Mouse (Mus musculus) kidney, postnatal 0 days (tissue): ENCODE results near the gene Flt3. TPM values are rescaled to one million over a fixed set of nuclear protein-coding genes. Genes with fewer than 3 reads are reported as not detected.
A peak's percentile ranks its signal among the peaks of the same experiment; 100 is the strongest.

Source experiments
- ATAC-seq: fragments of 200-750 bp; cut with Nextera tagmentation; replicated peaks from 2 replicates; pipeline ENCODE4 v1.8.0; 2017; ENCODE audit warnings: low read depth, moderate number of reproducible peaks, moderate TSS enrichment, moderate library complexity; ENCODE audit not compliant: low FRiP score
- DNase-seq: peaks from one replicate; pipeline ENCODE4 v3.0.0-alpha.2; 2016; ENCODE audit warnings: low spot score
- H3K27ac ChIP-seq: fragments of 300-500 bp; sonication (generic); 2 replicates; pipeline ENCODE4 v1.5.1; 2014; ENCODE audit warnings: mild to moderate bottlenecking
- H3K27me3 ChIP-seq: fragments of 300-500 bp; sonication (generic); 2 replicates; pipeline ENCODE4 v1.6.1; 2014; ENCODE audit warnings: low read length, mixed read lengths; ENCODE audit not compliant: insufficient read depth
- H3K36me3 ChIP-seq: fragments of 300-500 bp; sonication (generic); 2 replicates; pipeline ENCODE4 v1.6.1; 2014; ENCODE audit warnings: low read length, mixed read lengths; ENCODE audit not compliant: insufficient read depth
- H3K4me1 ChIP-seq: fragments of 300-500 bp; sonication (generic); replicated peaks from 2 replicates; pipeline ENCODE4 v1.6.1; 2014; ENCODE audit warnings: antibody characterized with exemption, low read length, mixed read lengths; ENCODE audit not compliant: insufficient read depth
- H3K4me2 ChIP-seq: fragments of 300-500 bp; sonication (generic); 2 replicates; pipeline ENCODE4 v1.6.1; 2014; ENCODE audit warnings: mild to moderate bottlenecking, low read length, moderate library complexity, mixed read lengths
- H3K4me3 ChIP-seq: fragments of 300-500 bp; sonication (generic); replicated peaks from 2 replicates; pipeline ENCODE4 v1.5.1; 2014; ENCODE audit warnings: low read depth, low read length
- H3K9ac ChIP-seq: fragments of 300-500 bp; sonication (generic); 2 replicates; pipeline ENCODE4 v1.6.1; 2014; ENCODE audit warnings: low read depth, low read length
- H3K9me3 ChIP-seq: fragments of 300-500 bp; sonication (generic); replicated peaks from 2 replicates; pipeline ENCODE4 v1.6.1; 2016; ENCODE audit warnings: low read length, inconsistent platforms, mixed read lengths
- CTCF ChIP-seq: IDR thresholded peaks from 2 replicates; pipeline ENCODE4 v1.5.1; 2016; ENCODE audit warnings: antibody characterized with exemption, low read depth, mild to moderate bottlenecking, moderate library complexity
- WGBS: fragments of 180-500 bp; shearing (Covaris S2); extraction: QIAGEN DNeasy Blood & Tissue Kit; methylation state at CpG from one replicate; pipeline ENCODE4 v1.1.7; 2014; 5-methylcytosine and 5-hydroxymethylcytosine counted together
- polyA plus RNA-seq: library from polyadenylated mRNA; unstranded; fragments of >200 nt; fragmentation: Nextera tagmentation; extraction: Ambion mirVana; gene quantifications from 2 replicates; pipeline ENCODE4 v1.2.1, GENCODE M21; 2015

Gene Flt3
- polyA plus RNA-seq, 1 experiment from 2014 or later = 0.08 TPM

DNA sequence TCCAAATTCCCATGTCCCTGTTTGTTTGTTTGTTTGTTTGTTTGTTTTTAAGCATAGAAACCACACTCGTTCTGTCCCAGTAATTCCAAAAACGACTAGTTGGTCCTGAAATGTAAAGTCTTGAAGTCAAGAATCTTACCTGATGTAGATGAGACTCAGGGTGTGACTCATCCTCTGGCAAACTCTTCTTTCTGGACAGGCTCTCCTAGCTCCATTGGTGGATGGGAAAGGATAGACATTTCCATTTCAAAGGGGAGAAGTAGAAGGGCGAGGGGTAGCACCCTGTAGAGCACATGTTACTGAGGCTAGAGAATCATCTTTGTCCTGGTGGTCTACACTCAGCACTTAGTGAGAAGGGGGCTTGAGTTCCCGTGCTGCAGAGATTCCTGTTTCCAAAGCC, 42.5 kb upstream of the Flt3 start:
- no peak overlapping the region for H3K9ac ChIP-seq
- no peak overlapping the region for H3K4me2 ChIP-seq
- no peak overlapping the region for H3K27ac ChIP-seq
- H3K27me3 ChIP-seq = no peaks in the 10 kb centered on the region
- ATAC-seq (no peak), DNase-seq (no peak)
- H3K9me3 ChIP-seq = no peaks in the 10 kb centered on the region
- H3K4me1 ChIP-seq = peaks cover 8% of the 10 kb centered on the region; the same call in 1 of the 2 replicates
- 76% methylated on average over 4 of the region's 4 CpGs for WGBS
- no peaks in the 10 kb centered on the region for H3K36me3 ChIP-seq
- no peak overlapping the region for H3K4me3 ChIP-seq
- no peak for TF ChIP-seq CTCF

DNA sequence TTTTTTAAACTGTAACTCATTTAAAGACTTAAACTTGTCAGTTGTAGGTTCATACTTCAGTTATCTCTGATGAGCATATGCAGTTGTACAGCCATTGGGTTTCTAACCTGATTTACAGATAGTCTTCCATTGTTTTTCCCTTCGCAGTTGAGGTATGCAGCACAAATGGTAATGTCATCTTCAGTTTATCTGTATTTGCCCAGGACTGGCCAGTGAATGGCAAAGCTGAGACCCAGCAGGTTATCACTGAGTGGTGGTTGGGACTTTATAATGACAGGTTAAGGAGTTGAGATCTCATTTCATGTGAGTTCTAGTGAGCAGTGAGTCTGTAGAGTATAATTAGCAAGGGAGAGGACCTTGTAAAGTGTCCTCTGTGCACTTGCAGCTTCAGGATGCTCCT, 41.7 kb upstream of the Flt3 start:
- DNase-seq (no peak), ATAC-seq (no peak)
- H3K4me2 ChIP-seq = no peak overlapping the region
- no peaks in the 10 kb centered on the region for H3K9me3 ChIP-seq
- peaks cover 6% of the 10 kb centered on the region; the same call in 1 of the 2 replicates for H3K4me1 ChIP-seq
- WGBS = 88% methylated on average over 1 of the region's 1 CpGs
- no peak for TF ChIP-seq CTCF
- H3K27me3 ChIP-seq = no peaks in the 10 kb centered on the region
- H3K9ac ChIP-seq = no peak overlapping the region
- no peak overlapping the region for H3K4me3 ChIP-seq
- H3K36me3 ChIP-seq = no peaks in the 10 kb centered on the region
- H3K27ac ChIP-seq = no peak overlapping the region

DNA sequence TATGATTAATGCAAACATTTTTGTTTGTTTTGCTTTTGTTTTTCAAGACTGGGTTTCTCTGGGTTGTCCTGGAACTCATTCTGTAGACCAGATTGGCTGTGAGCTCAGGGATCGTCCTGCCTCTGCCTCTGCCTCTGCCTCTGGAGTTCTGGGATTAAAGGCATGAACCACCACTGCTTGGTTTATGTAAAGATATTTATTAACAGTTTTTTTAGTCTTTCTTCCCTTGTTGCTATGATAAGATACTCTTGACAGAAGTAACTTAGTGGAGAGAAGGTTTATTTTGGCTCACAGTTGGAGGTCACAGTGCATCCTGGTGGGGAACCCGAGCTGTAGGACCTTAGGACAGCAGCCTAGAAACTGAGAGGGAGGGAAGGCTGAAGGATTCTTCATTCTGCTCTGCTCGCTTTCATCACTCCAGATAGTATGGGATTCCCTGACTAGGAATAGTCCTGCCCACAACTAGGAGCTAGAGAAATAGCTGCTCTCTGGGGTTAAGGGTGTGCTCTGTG, 40.8 kb upstream of the Flt3 start:
- no peak overlapping the region for H3K4me3 ChIP-seq
- WGBS = 66% methylated on average over 3 of the region's 3 CpGs
- H3K4me2 ChIP-seq = no peak overlapping the region
- peaks cover 10% of the 10 kb centered on the region; the same call in 1 of the 2 replicates for H3K4me1 ChIP-seq
- no peaks in the 10 kb centered on the region for H3K36me3 ChIP-seq
- H3K27ac ChIP-seq = no peak overlapping the region
- ATAC-seq (no peak), DNase-seq (no peak)
- TF ChIP-seq CTCF = no peak
- no peaks in the 10 kb centered on the region for H3K27me3 ChIP-seq
- H3K9ac ChIP-seq = no peak overlapping the region
- H3K9me3 ChIP-seq = no peaks in the 10 kb centered on the region

DNA sequence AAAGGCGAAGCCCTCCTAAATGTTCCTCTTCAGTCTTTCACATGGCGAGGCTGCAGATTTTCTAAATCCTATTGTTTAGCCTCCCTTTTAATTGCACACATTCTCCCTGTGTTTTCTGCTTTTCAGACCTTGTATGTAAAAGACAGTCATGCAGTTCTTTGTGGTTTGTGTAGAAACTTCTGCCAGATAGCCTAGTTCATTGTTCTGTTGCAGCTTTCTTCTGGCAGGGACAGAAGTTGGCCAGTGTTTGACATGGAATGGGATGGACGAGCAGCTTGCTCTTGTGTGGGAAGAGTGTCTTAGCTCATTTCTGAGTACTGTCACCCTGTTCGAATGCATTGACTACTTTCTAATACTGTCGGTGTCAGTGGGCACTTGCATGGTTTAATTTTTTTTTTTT, 36.2 kb upstream of the Flt3 start:
- Histone ChIP-seq H3K9me3 (no peaks in the 10 kb centered on the region), H3K9ac (no peak overlapping the region), H3K27ac (no peak overlapping the region; the same call in 1 of the 2 replicates), H3K27me3 (no peaks in the 10 kb centered on the region), H3K4me2 (no peak overlapping the region), H3K36me3 (no peaks in the 10 kb centered on the region), H3K4me3 (no peak overlapping the region), H3K4me1 (peaks cover 39% of the 10 kb centered on the region)
- no peak for TF ChIP-seq CTCF
- ATAC-seq (no peak), DNase-seq (no peak)
- 71% methylated on average over 5 of the region's 5 CpGs for WGBS

DNA sequence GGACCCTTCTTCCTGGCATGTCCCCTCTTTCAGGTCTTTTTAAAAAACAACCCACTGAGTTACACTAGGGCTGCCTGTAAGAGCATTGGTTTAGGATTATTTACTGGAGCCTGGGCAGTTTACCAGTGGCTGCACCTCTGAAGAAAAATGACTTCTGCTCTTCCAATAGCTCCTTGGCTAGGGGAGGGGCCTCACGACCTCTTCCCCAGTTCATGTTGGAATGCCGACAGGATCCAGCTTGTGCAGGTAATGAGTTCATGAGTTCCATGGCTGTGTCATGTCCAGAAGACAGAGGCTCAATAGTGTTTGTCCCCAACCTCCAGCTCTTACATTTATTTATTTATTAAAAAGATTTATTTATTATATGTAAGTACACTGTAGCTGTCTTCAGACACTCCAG, 35.5 kb upstream of the Flt3 start:
- Histone ChIP-seq H3K9me3 (no peaks in the 10 kb centered on the region), H3K4me3 (no peak overlapping the region), H3K27me3 (no peaks in the 10 kb centered on the region), H3K36me3 (no peaks in the 10 kb centered on the region), H3K27ac (0 out of 2 replicates have a peak overlapping the region, but pooled peaks have one; percentile 14), H3K9ac (no peak overlapping the region), H3K4me1 (peaks cover 39% of the 10 kb centered on the region), H3K4me2 (peak overlapping the region; percentile 4; the same call in 1 of the 2 replicates)
- ATAC-seq (no peak), DNase-seq (no peak)
- no peak for TF ChIP-seq CTCF
- 37% methylated on average over 2 of the region's 2 CpGs for WGBS

DNA sequence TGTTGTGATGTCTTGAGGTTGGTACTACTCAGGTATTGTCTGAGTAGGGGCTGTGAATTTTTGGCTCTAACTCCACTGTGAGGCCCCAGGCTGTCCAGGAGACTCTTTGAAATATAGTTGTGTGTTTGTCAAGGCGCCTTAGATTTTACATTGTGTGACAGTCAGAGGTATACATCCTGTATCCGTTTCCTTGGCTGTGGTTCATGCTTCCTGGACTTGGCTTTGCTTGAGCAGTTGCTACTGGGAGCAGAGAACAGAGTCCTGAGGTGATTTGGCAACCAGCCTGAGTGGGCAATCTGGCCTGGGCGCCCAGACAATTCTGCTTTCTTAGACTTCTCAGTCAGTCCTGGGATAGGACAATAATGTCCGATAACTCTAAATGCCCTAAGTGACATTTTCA, 34.9 kb upstream of the Flt3 start:
- Histone ChIP-seq H3K4me3 (no peak overlapping the region), H3K4me1 (peaks cover 39% of the 10 kb centered on the region), H3K9ac (no peak overlapping the region), H3K36me3 (no peaks in the 10 kb centered on the region), H3K27ac (peak overlapping the region; percentile 47; the same call in 1 of the 2 replicates), H3K27me3 (no peaks in the 10 kb centered on the region), H3K9me3 (no peaks in the 10 kb centered on the region), H3K4me2 (no peak overlapping the region)
- DNase-seq (peak; percentile 64), ATAC-seq (peak; percentile 25; the same call in 1 of the 2 replicates)
- WGBS = 36% methylated on average over 4 of the region's 4 CpGs
- TF ChIP-seq CTCF = no peak

DNA sequence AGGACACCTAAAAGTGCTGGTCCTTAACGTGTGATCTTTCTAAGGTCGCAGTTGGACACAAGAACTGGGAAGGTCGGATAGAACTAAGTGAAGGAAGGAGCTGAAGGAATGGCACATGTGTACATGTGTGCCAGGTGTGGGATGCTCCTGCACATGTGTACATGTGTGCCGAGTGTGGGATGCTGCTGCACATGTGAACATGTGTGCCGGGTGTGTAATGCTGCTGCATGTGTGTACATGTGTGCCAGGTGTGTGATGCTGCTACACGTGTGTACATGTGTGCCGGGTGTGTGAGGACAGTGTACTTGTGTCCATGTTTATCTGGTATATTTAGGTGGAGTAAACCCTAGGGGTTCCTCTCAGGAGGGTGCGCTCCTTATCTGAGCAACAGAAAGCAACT, 32.6 kb upstream of the Flt3 start:
- Histone ChIP-seq H3K4me2 (peak overlapping the region; percentile 3; the same call in 1 of the 2 replicates), H3K9ac (no peak overlapping the region), H3K27me3 (no peaks in the 10 kb centered on the region), H3K27ac (no peak overlapping the region), H3K4me1 (peaks cover 39% of the 10 kb centered on the region), H3K4me3 (no peak overlapping the region), H3K9me3 (no peaks in the 10 kb centered on the region), H3K36me3 (no peaks in the 10 kb centered on the region)
- ATAC-seq = no peak
- WGBS = 86% methylated on average over 8 of the region's 8 CpGs
- DNase-seq = no peak
- TF ChIP-seq CTCF = no peak
